Comparison of ENCODE assay signal across 21 mouse cellular contexts in genomic region chr5:72791386-72791785, GRCm38 (mm10). TPM values are rescaled to one million over a fixed set of nuclear protein-coding genes. Genes with fewer than 3 reads are reported as not detected.
DNase-seq lines count a peak whose midpoint lies in the region; ATAC-seq and TF ChIP-seq lines count a peak whose summit lies in the region.
"Had no signal": no experiment of that assay in that cellular context is flagged by ENCODE, and none has a peak within 500 bp of the region (broad histone marks: within the 10 kb centered on the region; RNA-seq: fewer than 3 reads in every experiment).

No protein-coding gene starts in this region.

- H3K9me3 ChIP-seq in kidney, embryonic 15.5 days (replicated peaks), result no peaks in the 10 kb centered on the region
- no peaks in the 10 kb centered on the region for H3K9me3 ChIP-seq in midbrain, embryonic 11.5 days (ENCODE audit: control insufficient read depth, low read length)
- H3K9me3 ChIP-seq in midbrain, postnatal 0 days (ENCODE audit: low read length), result no peaks in the 10 kb centered on the region
- H3K9me3 ChIP-seq: embryonic facial prominence, embryonic 13.5 days; forebrain, embryonic 12.5 days; heart, embryonic 10.5 days had no signal

- H3K27me3 ChIP-seq in kidney, embryonic 15.5 days, result no peaks in the 10 kb centered on the region
- no peaks in the 10 kb centered on the region for H3K27me3 ChIP-seq in midbrain, embryonic 11.5 days (ENCODE audit: control insufficient read depth, insufficient read depth, low read length)
- H3K27me3 ChIP-seq in midbrain, postnatal 0 days (ENCODE audit: insufficient read depth, low read length), result no peaks in the 10 kb centered on the region
- H3K27me3 ChIP-seq: CH12.LX; embryonic facial prominence, embryonic 13.5 days; forebrain, embryonic 12.5 days; Patski had no signal

- peak overlapping the region; percentile 79 for H3K27ac ChIP-seq in kidney, embryonic 15.5 days
- H3K27ac ChIP-seq in midbrain, embryonic 11.5 days (ENCODE audit: low read depth, low read length), result no peak overlapping the region
- no peak overlapping the region for H3K27ac ChIP-seq in midbrain, postnatal 0 days (ENCODE audit: low read depth, low read length)
- H3K27ac ChIP-seq: embryonic facial prominence, embryonic 13.5 days; forebrain, embryonic 12.5 days; heart, embryonic 10.5 days had no signal

- TF ChIP-seq CTCF in midbrain, postnatal 0 days (IDR thresholded peaks at IDR 0.05), result no peak

- H3K4me1 ChIP-seq in kidney, embryonic 15.5 days, result peaks cover 30% of the 10 kb centered on the region
- H3K4me1 ChIP-seq in midbrain, embryonic 11.5 days (ENCODE audit: control insufficient read depth, insufficient read depth, low read length), result peaks cover 3% of the 10 kb centered on the region; the same call in 1 of the 2 replicates
- H3K4me1 ChIP-seq in midbrain, postnatal 0 days (ENCODE audit: insufficient read depth, low read length), result no peaks in the 10 kb centered on the region
- H3K4me1 ChIP-seq: embryonic facial prominence, embryonic 13.5 days had no signal

- no peak for ATAC-seq in kidney, embryonic 15.5 days (replicated peaks; ENCODE audit: low FRiP score)
- ATAC-seq in midbrain, embryonic 11.5 days (ENCODE audit: low FRiP score), result no peak
- ATAC-seq in midbrain, postnatal 0 days (ENCODE audit: low FRiP score), result no peak
- ATAC-seq: activated CD4-positive, CD25-positive, alpha-beta regulatory T cell, adult 4 months; forebrain, embryonic 16.5 days; Patski had no signal

- WGBS in kidney, embryonic 15.5 days, result 33% methylated on average over 4 of the region's 4 CpGs
- WGBS in midbrain, embryonic 11.5 days, result 65% methylated on average over 4 of the region's 4 CpGs
- 66% methylated on average over 4 of the region's 4 CpGs for WGBS in midbrain, postnatal 0 days

- no peaks in the 10 kb centered on the region for H3K36me3 ChIP-seq in kidney, embryonic 15.5 days
- no peaks in the 10 kb centered on the region for H3K36me3 ChIP-seq in midbrain, embryonic 11.5 days (ENCODE audit: control insufficient read depth, insufficient read depth, low read length)
- no peaks in the 10 kb centered on the region for H3K36me3 ChIP-seq in midbrain, postnatal 0 days (ENCODE audit: insufficient read depth, low read length)
- H3K36me3 ChIP-seq: embryonic facial prominence, embryonic 13.5 days; forebrain, embryonic 12.5 days; heart, embryonic 10.5 days had no signal

- no peak overlapping the region for H3K4me3 ChIP-seq in kidney, embryonic 15.5 days (replicated peaks)
- H3K4me3 ChIP-seq in midbrain, embryonic 11.5 days (ENCODE audit: low read depth, low read length), result no peak overlapping the region
- H3K4me3 ChIP-seq in midbrain, postnatal 0 days (ENCODE audit: low read depth, low read length), result no peak overlapping the region
- H3K4me3 ChIP-seq: embryonic facial prominence, embryonic 13.5 days; forebrain, embryonic 12.5 days; heart, embryonic 10.5 days had no signal

- peak; percentile 11 for DNase-seq in kidney, adult 11 months
- no peak for DNase-seq in kidney, adult 8-10 months
- DNase-seq in kidney, postnatal 4 days, result no peak
- DNase-seq in midbrain, embryonic 11.5 days (ENCODE audit: low spot score, missing footprints), result peak; percentile 60
- no peak for DNase-seq in midbrain, postnatal 0 days (ENCODE audit: low spot score)
- DNase-seq: adrenal gland, postnatal 14 days; cerebellum, adult 18-20 months; cerebellum, adult 9-11 months; cerebellum, postnatal 36 days; gastrocnemius, postnatal 10 days; heart, adult 18-20 months; heart, postnatal 10 days; heart, postnatal 4 days had no signal

- no peak overlapping the region for H3K9ac ChIP-seq in kidney, embryonic 15.5 days
- no peak overlapping the region for H3K9ac ChIP-seq in midbrain, embryonic 11.5 days (ENCODE audit: low read length)
- H3K9ac ChIP-seq in midbrain, postnatal 0 days (replicated peaks; ENCODE audit: low read length, poor library complexity, severe bottlenecking), result no peak overlapping the region
- H3K9ac ChIP-seq: embryonic facial prominence, embryonic 13.5 days; forebrain, embryonic 12.5 days had no signal

- H3K4me2 ChIP-seq in kidney, embryonic 15.5 days, result no peak overlapping the region
- H3K4me2 ChIP-seq in midbrain, embryonic 11.5 days, result no peak overlapping the region
- H3K4me2 ChIP-seq in midbrain, postnatal 0 days (ENCODE audit: low read depth, low read length, poor library complexity, severe bottlenecking), result no peak overlapping the region
- H3K4me2 ChIP-seq: embryonic facial prominence, embryonic 13.5 days; forebrain, embryonic 12.5 days had no signal

RNA-seq across cellular contexts. Expression of gene Txk, which starts 38.8 kb away (rescaled TPM):
- polyA plus RNA-seq in kidney, embryonic 15.5 days (2015; fragmentation: Nextera tagmentation; extraction: Ambion mirVana), result 0.10 TPM in 1 of 2 replicates, not detected in the other
- not detected in 2 replicates for polyA plus RNA-seq in midbrain, embryonic 11.5 days (2014; fragmentation: Nextera tagmentation; extraction: Ambion mirVana)
- total RNA-seq in midbrain, postnatal 0 days (2014; rRNA removed), result 0.05 TPM in 1 of 2 replicates, not detected in the other
- 0.14 and 0.15 TPM in 2 replicates for polyA plus RNA-seq in midbrain, postnatal 0 days (2015; fragmentation: Nextera tagmentation; extraction: Ambion mirVana)
- total RNA-seq: adrenal gland, postnatal 14 days; gastrocnemius, postnatal 10 days had no signal
- polyA plus RNA-seq: forebrain, embryonic 12.5 days; heart, embryonic 10.5 days had no signal

Comparison
In these comparisons a context has a peak if more than half of its experiments do, and no peak if none do; other contexts are left out.
1. DNase-seq: peak in kidney, adult 11 months (single experiment) and midbrain, embryonic 11.5 days (single experiment); none in kidney, adult 8-10 months (0 of 2), kidney, postnatal 4 days (0 of 2) and midbrain, postnatal 0 days (single experiment).